Mouse (Mus musculus): ENCODE results near the gene Itpr2.

Gene Itpr2

GRCm38 (mm10) chr6:146281176-146281899 is 220.7 kb downstream of the Itpr2 start:
- in situ Hi-C loops (cut with MboI, MseI) = no loop called here

GRCm38 (mm10) chr6:146273256-146273655 is 228.8 kb downstream of the Itpr2 start:
- in situ Hi-C loops (cut with MboI, MseI) = loop anchor here (5.0 to 10.0 kb wide), 4 partner anchors 108 to 441 kb away; no protein-coding TSS in a partner anchor

- in situ Hi-C loops (cut with MboI, MseI) = loop anchor here (5.0 to 10.0 kb wide), 4 partner anchors 108 to 440 kb away; no protein-coding TSS in a partner anchor
These were observed 229.6 kb downstream of the Itpr2 start for GRCm38 (mm10) chr6:146272253-146273036.

GRCm38 (mm10) chr6:146270776-146271533 is 231.1 kb downstream of the Itpr2 start:
- in situ Hi-C loops (cut with MboI, MseI) = loop anchor here (5.0 to 10.0 kb wide), 4 partner anchors 106 to 439 kb away; no protein-coding TSS in a partner anchor

- in situ Hi-C loops (cut with MboI, MseI) = loop anchor here (5.0 to 10.0 kb wide), 4 partner anchors 105 to 438 kb away; no protein-coding TSS in a partner anchor
These were observed 231.9 kb downstream of the Itpr2 start for GRCm38 (mm10) chr6:146270162-146270561.

- in situ Hi-C loops (cut with MboI, MseI) = loop anchor here in 1 of 2 experiments (5.0 kb wide), 1 partner anchor 97 kb away; no protein-coding TSS in a partner anchor
These were observed 232.7 kb downstream of the Itpr2 start for GRCm38 (mm10) chr6:146269291-146269690.

- in situ Hi-C loops (cut with MboI, MseI) = no loop called here
These were observed 241.2 kb downstream of the Itpr2 start for GRCm38 (mm10) chr6:146260674-146261376.

GRCm38 (mm10) chr6:146258751-146259150 is 243.3 kb downstream of the Itpr2 start:
- in situ Hi-C loops (cut with MboI, MseI) = no loop called here

GRCm38 (mm10) chr6:146258261-146258660 is 243.8 kb downstream of the Itpr2 start:
- in situ Hi-C loops (cut with MboI, MseI) = no loop called here

GRCm38 (mm10) chr6:146256947-146257670 is 244.9 kb downstream of the Itpr2 start:
- in situ Hi-C loops (cut with MboI, MseI) = no loop called here

GRCm38 (mm10) chr6:146256401-146256800 is 245.6 kb downstream of the Itpr2 start:
- in situ Hi-C loops (cut with MboI, MseI) = no loop called here

GRCm38 (mm10) chr6:146255656-146256055 is 246.4 kb downstream of the Itpr2 start:
- in situ Hi-C loops (cut with MboI, MseI) = no loop called here

- in situ Hi-C loops (cut with MboI, MseI) = no loop called here
These were observed 247.1 kb downstream of the Itpr2 start for GRCm38 (mm10) chr6:146254931-146255330.

- in situ Hi-C loops (cut with MboI, MseI) = no loop called here
These were observed 247.7 kb downstream of the Itpr2 start for GRCm38 (mm10) chr6:146254216-146254820.

GRCm38 (mm10) chr6:146249096-146249495 is 252.9 kb downstream of the Itpr2 start:
- in situ Hi-C loops (cut with MboI, MseI) = no loop called here

GRCm38 (mm10) chr6:146248341-146248740 is 253.7 kb downstream of the Itpr2 start:
- in situ Hi-C loops (cut with MboI, MseI) = no loop called here

GRCm38 (mm10) chr6:146247906-146248305 is 254.1 kb downstream of the Itpr2 start:
- in situ Hi-C loops (cut with MboI, MseI) = no loop called here

GRCm38 (mm10) chr6:146246368-146246767 is 255.7 kb downstream of the Itpr2 start:
- in situ Hi-C loops (cut with MboI, MseI) = no loop called here

GRCm38 (mm10) chr6:146245888-146246287 is 256.1 kb downstream of the Itpr2 start:
- in situ Hi-C loops (cut with MboI, MseI) = no loop called here

- in situ Hi-C loops (cut with MboI, MseI) = no loop called here
These were observed 259.0 kb downstream of the Itpr2 start for GRCm38 (mm10) chr6:146243068-146243467.
